Mouse (Mus musculus) heart, postnatal 36 days (tissue): ENCODE measurements around the gene Bex6. TPM values are rescaled to one million over a fixed set of nuclear protein-coding genes. Genes with fewer than 3 reads are reported as not detected.
"Not testable (repeated sequence)": the region's sequence is repeated elsewhere in the genome, so short reads cannot be mapped to it uniquely, and the experiment has no call there.

Source experiments
- DNase-seq, 2 experiments: peaks; one replicate each; pipeline ENCODE4 v3.0.0; 2021 to 2022
- intact Hi-C: fragments of 180-260 bp; cut with DNase I; formaldehyde crosslinking; loops from one replicate; pipeline ENCODE4 v1.15.1; 2025
- total RNA-seq, 2 experiments: library from RNA; stranded (reverse); gene quantifications; 2 replicates each; pipeline ENCODE4 v1.2.3; 2021

The Bex6 gene
- total RNA-seq, 2 experiments from 2014 or later, result not detected

- intact Hi-C loops, result no loop called here
- DNase-seq, result no peak
These were observed 8.4 kb upstream of the Bex6 start for GRCm38 (mm10) chr16:32171031-32171731.

GRCm38 (mm10) chr16:32173401-32173800, 6.2 kb upstream of the Bex6 start:
- no peak for DNase-seq
- intact Hi-C loops, result no loop called here

- DNase-seq, result no peak
- intact Hi-C loops, result no loop called here
These were observed 5.2 kb upstream of the Bex6 start for GRCm38 (mm10) chr16:32174340-32175005.

DNA sequence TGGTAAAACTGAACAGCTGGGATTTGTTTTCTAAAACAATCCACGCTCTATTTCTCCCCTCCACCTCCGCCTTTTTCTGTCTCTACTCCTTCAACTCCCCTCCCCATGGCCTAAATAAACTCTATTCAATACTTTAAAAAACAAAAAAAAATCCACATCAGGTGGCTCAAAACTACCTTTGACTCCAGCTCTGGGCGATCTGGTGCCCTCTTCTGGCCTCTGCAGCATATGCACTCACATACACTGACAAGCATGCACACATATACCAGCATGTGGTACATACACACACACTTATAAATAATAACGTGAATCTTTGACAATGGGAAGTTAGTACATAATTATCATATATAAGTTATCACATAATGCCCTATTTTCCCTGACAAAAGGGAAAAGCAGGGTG, 4.6 kb upstream of the Bex6 start:
- intact Hi-C loops, result no loop called here
- DNase-seq, result no peak

GRCm38 (mm10) chr16:32176896-32177686, 2.5 kb upstream of the Bex6 start:
- intact Hi-C loops, result no loop called here
- peak; percentile 29 to 39 for DNase-seq

DNA sequence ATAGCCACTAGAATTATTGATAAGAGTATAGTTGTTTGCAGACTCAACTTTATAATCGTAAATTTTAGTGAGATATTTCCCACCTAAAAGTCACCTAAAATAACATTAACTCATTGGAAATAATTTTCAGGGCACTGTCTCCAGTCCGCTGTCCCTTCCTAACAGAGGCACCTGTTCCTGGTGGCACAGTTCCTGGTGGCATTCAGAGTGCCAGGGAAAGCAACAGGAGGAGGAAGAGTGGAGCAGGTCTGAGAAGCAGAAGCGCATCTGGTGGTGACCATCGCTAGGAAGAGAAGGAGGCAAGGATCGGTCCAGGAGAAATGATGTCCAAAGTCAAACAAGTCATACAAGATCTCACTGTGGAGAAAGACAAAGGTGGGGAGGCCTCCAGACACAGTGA, 6.4 kb downstream of the Bex6 start:
- DNase-seq, result no peak
- intact Hi-C loops, result no loop called here

DNA sequence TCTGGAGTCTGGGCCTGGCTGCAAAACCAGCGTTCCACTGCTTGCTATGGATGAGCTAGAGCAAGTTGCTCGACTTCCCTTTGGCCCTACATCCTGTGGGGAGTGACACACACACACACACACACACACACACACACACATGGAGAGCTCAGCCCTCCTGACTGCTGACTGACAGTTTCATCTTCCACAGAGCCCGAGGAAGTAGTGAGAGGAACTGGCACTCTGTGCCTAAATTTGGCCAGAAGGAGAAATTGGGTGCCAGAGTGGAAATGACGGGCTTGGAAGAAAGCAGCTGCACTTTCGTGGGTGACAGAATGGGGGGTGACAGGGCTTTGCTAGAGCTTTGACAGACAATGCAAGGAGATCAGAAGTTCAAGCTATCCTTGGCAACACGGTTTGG, 9.5 kb downstream of the Bex6 start:
- intact Hi-C loops, result no loop called here
- DNase-seq, result peak; percentile 34 to 41

DNA sequence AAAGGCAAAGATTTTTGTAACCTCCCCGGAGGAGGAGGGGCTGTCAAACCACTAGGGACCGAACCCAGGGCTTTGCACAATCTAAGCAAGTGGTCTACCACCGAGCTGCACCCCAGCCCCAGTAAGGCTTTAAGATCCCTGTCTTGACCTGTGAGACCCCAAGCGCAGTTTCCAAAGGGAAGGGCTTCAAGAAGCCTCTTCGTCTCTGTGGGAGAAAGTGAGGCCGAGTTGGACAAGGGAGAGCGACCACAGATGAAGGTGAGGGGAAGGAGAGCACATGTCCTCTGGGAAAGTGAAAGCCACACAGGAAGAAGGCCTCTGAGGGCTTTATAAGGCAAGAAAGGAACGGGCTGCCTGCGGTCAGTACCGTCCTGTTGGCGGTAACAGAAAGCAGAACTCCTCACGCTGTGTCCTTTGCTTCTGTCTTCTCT, 10.4 kb downstream of the Bex6 start:
- intact Hi-C loops, result no loop called here
- peak; percentile 27 to 40 for DNase-seq

DNA sequence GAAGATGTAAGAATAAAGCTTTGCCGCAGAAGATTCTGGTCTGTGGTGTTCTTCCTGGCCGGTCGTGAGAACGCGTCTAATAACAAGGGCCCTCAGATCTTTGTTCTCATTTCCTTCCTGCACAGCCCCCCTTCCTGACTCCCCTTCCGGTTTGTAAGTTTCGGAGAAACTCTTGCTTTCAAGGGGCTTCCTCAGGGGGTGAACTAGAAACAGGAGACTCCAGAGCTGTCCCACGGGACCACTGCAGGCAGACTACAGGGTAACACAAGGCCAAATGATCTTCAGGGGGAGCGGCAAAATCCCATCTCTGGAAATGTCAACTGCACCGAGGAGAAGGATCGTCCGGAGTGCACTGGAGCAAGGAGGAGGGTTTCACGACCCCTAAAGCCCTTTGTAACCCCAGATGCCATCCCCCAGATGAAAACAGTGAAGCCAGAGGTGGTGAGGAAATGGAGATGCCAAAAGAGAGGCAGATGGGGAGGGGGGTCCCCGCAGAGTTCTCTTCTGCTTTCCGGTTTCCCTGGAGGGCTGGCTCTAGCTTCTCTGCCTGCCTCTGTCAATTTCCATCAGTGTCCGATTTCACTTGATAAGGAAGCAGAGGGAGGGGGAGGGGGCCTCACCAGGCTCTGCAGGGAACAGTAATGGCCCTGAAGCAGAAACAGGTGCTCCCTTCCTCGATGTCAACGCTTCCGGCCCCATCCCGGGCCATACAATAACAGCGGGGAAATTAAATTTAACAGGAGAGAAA, 20.8 kb downstream of the Bex6 start:
- intact Hi-C loops, result loop anchor here (5.0 kb wide), 1 partner anchor 83 kb away; no protein-coding TSS in a partner anchor
- peak in 1 of 2 experiments; percentile 16 for DNase-seq

DNA sequence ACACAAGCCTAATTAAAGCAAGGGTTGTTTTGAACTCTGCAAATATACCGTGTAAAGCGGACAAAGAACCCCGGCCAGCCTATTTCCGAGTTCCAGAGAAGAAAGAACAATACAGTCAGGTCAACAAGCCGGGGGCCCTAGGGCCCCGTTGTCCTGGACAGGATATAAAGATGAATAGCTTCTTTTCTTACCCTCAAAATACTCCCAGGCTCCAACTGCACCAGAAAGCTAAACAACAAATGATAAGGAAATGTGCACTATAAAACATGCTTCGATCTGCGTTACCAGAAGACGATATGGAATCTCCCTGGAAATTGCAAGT, 21.3 kb downstream of the Bex6 start:
- intact Hi-C loops, result loop anchor here (5.0 kb wide), 1 partner anchor 84 kb away; no protein-coding TSS in a partner anchor
- DNase-seq, result no peak

DNA sequence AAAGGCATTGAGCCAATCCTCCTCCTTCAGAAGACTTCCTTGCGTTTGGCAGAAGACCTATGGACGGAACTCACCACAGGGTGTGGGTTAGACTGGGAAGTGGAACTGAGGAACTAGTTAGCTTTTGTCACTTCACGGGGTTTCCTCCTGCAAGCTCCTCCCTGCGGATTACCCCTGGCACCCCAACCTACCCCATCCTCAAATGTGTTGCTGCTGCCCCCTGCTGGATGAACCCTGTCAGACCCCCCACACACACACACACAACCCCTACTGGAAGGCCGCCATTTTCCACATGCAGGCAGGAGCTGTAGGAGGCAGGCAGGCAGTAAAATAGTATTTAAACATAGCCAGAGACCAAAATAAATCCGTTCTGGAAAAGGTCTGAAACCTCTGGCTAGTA, 23.1 kb downstream of the Bex6 start:
- intact Hi-C loops, result loop anchor here (5.0 kb wide), 1 partner anchor 85 kb away; no protein-coding TSS in a partner anchor
- peak; percentile 77 to 83 for DNase-seq

DNA sequence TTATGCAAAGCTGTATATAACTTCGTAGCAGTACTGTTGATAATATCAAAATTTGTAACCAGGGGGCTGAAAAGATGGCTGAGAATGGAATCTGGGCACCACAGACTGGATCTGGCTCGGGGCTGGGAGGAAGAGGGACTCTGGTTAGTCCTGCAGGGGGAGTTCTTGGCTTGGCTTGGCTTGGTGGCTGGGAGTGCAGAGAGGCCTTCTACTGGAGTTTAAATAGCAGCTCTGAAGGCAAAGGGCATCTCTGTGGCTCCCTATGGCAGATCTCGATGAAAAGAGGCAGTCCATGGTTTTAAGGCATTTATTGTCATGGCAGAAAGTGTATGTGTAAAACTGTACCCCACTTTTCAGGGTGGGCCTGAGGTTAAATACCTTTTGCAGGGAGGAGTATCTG, 25.3 kb downstream of the Bex6 start:
- intact Hi-C loops, result loop anchor here (5.0 kb wide), 1 partner anchor 88 kb away; no protein-coding TSS in a partner anchor
- DNase-seq, result peak; percentile 20 to 24

DNA sequence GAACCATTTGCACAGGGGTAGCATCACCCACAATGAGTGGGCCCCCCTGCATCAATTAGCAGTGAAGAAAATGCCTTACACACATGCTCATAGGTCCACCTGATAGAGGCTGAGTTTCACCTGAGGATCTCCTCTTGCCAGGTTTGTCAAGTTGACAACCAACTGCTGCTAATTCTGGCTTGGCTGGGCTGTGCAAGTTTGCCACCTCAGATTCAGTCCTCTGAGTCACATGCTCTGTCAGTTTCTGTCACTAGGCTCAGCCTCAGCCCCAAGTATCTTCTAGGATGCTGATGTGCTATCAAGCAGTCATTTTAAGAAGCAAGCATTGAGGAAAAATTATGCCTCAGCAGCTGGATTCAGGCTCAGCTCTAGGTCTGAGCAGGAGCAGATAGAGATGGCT, 34.5 kb downstream of the Bex6 start:
- DNase-seq, result no peak
- intact Hi-C loops, result no loop called here

GRCm38 (mm10) chr16:32214804-32215576, 35.4 kb downstream of the Bex6 start:
- intact Hi-C loops, result no loop called here
- no peak for DNase-seq

DNA sequence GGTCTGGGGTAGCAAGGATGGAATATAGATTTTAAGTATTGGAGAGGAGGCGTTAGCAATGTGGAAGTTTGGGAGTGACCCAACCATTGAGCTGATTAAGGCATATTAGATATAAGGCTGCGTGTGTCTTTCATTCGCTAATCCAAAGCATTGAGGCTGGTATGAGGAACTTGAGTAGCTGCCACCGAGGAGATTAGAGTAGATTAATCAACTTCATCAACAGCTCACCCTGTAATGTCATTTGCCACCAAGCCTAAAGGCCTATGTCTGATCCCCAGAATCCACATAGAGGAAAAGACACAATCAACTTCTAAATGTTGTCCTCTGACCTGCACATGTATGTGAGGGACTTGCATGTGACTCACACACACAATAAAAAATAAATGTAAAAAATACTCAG, 42.2 kb downstream of the Bex6 start:
- DNase-seq, result no peak
- intact Hi-C loops, result no loop called here

- intact Hi-C loops, result no loop called here
- no peak for DNase-seq
These were observed 42.8 kb downstream of the Bex6 start for GRCm38 (mm10) chr16:32222399-32222798.

DNA sequence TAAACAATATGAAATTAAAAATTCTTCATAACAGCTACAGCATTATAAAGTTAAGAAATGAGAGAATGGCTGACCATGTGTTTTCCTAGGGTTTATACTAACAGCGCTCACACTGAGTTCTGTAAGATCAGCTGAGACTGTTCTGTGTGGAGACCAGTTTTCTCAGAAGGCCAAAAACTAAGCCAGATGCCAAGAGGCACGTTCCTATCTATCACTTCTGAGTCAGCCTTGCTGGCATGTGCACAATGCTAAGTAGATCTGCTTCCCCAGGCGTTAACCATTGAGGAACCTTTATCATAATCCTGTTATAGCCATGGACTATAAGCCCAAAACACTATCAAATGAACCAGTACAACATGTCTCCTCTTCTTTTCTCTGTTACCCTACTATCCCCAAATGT, 52.4 kb downstream of the Bex6 start:
- intact Hi-C loops, result not testable (repeated sequence)
- peak in 1 of 2 experiments; percentile 12 for DNase-seq
